Comparison of ENCODE assay signal across 8 mouse cellular contexts in genomic region chr12:15816740-15817178, GRCm38 (mm10). TPM values are rescaled to one million over a fixed set of nuclear protein-coding genes. Genes with fewer than 3 reads are reported as not detected.
DNase-seq lines count a peak whose midpoint lies in the region; ATAC-seq lines count a peak whose summit lies in the region.

Gene Trib2, minus strand, starts transcription at chr12:15816922.

- no peaks in the 10 kb centered on the region for H3K36me3 ChIP-seq in intestine, embryonic 14.5 days (ENCODE audit: control insufficient read depth, insufficient read depth, low read length)
- no peaks in the 10 kb centered on the region for H3K36me3 ChIP-seq in midbrain, embryonic 10.5 days

- H3K27me3 ChIP-seq in intestine, embryonic 14.5 days (replicated peaks; ENCODE audit: control insufficient read depth, insufficient read depth, low read length): no peaks in the 10 kb centered on the region
- no peaks in the 10 kb centered on the region for H3K27me3 ChIP-seq in midbrain, embryonic 10.5 days (ENCODE audit: low read depth, poor library complexity, severe bottlenecking)

- no peaks in the 10 kb centered on the region for H3K9me3 ChIP-seq in intestine, embryonic 14.5 days (ENCODE audit: control insufficient read depth, low read length)
- H3K9me3 ChIP-seq in midbrain, embryonic 10.5 days (replicated peaks): no peaks in the 10 kb centered on the region

- peak within 1 kb of the TSS; percentile 83 for H3K4me2 ChIP-seq in intestine, embryonic 14.5 days (ENCODE audit: low read length)

- intact Hi-C loops in gastrocnemius, postnatal 36 days (cut with DNase I): loop anchor here (5.0 to 10.0 kb wide), 7 partner anchors 111 to 696 kb away; no protein-coding TSS in a partner anchor
- intact Hi-C loops in left cerebral cortex, postnatal 36 days (cut with DNase I): loop anchor here (1.0 to 10.0 kb wide), 3 partner anchors 334 to 717 kb away; no protein-coding TSS in a partner anchor

- peaks cover 8% of the 10 kb centered on the region for H3K4me1 ChIP-seq in intestine, embryonic 14.5 days (replicated peaks; ENCODE audit: control insufficient read depth, insufficient read depth, low read length)
- H3K4me1 ChIP-seq in midbrain, embryonic 10.5 days: peaks cover 35% of the 10 kb centered on the region

- WGBS in intestine, embryonic 14.5 days: under 1% methylated on average over 40 of the region's 50 CpGs
- whole genome bisulfite sequencing in midbrain, embryonic 10.5 days: under 1% methylated on average over 50 of the region's 50 CpGs

- peak within 1 kb of the TSS; percentile 94 for H3K27ac ChIP-seq in intestine, embryonic 14.5 days (ENCODE audit: low read depth)
- peak within 1 kb of the TSS; percentile 97 for H3K27ac ChIP-seq in midbrain, embryonic 10.5 days (replicated peaks)

- H3K9ac ChIP-seq in intestine, embryonic 14.5 days (ENCODE audit: low read length): peak within 1 kb of the TSS; percentile 91

- ATAC-seq in intestine, embryonic 14.5 days (replicated peaks; ENCODE audit: low FRiP score, low TSS enrichment, low read depth): peak; percentile 86

- peak within 1 kb of the TSS; percentile 84 for H3K4me3 ChIP-seq in intestine, embryonic 14.5 days (ENCODE audit: low read depth, low read length)
- peak within 1 kb of the TSS; percentile 83 for H3K4me3 ChIP-seq in midbrain, embryonic 10.5 days

- DNase-seq in adrenal gland, adult 2 months: peak; percentile 97
- peak; percentile 96 for DNase-seq in embryo, embryonic 11 days
- DNase-seq in gastrocnemius, postnatal 36 days: peak; percentile 83 to 88
- DNase-seq in intestine, embryonic 14.5 days (ENCODE audit: low spot score): peak; percentile 95
- peak; percentile 91 for DNase-seq in left cerebral cortex, postnatal 36 days (ENCODE audit: low spot score in 2 of 2)
- DNase-seq in midbrain, embryonic 10.5 days (ENCODE audit: low spot score): peak; percentile 97
- peak; percentile 90 for DNase-seq in right cerebral cortex, postnatal 4 days
- peak; percentile 92 for DNase-seq in yolk sac, embryonic 10.5 days (ENCODE audit: low spot score)

RNA-seq across cellular contexts. Expression of gene Trib2, which starts in this region (rescaled TPM):
- 10 to 100 TPM; 10.7 to 16.3 TPM for total RNA-seq in adrenal gland, adult 2 months (2021)
- polyA plus RNA-seq in adrenal gland, adult 2 months (2012; rRNA removed): 8.8 and 10.5 TPM in 2 replicates
- total RNA-seq in gastrocnemius, postnatal 36 days (2021): 10 to 100 TPM; 13.7 to 19.0 TPM
- 26.5 and 28.9 TPM in 2 replicates for polyA plus RNA-seq in intestine, embryonic 14.5 days (2014; fragmentation: Nextera tagmentation; extraction: Ambion mirVana)
- total RNA-seq in left cerebral cortex, postnatal 36 days (2021): 10 to 100 TPM; 34.8 to 41.5 TPM
- 46.5 and 59.2 TPM in 2 replicates for polyA plus RNA-seq in midbrain, embryonic 10.5 days (2016; fragmentation: Nextera tagmentation; extraction: Ambion mirVana)

Comparison
In these comparisons a context has a peak if more than half of its experiments do, and no peak if none do; other contexts are left out.
1. Peak in every context shown above with its lines: DNase-seq, ATAC-seq, H3K4me3 ChIP-seq and H3K27ac ChIP-seq.